Mouse (Mus musculus) macrophage (primary cell): ENCODE results near the gene Timp1. TPM values are rescaled to one million over a fixed set of nuclear protein-coding genes. Genes with fewer than 3 reads are reported as not detected.
A peak's percentile ranks its signal among the peaks of the same experiment; 100 is the strongest.

Experiments used
- H3K27ac ChIP-seq: fragments of 350-480 bp; formaldehyde crosslinking; 2 replicates; pipeline ENCODE4 v1.9.0; 2021
- H3K36me3 ChIP-seq: fragments of 350-480 bp; formaldehyde crosslinking; 2 replicates; pipeline ENCODE4 v1.9.0; 2021; ENCODE audit errors: inconsistent target
- H3K4me3 ChIP-seq: fragments of 350-480 bp; formaldehyde crosslinking; 2 replicates; pipeline ENCODE4 v1.9.0; 2021; ENCODE audit errors: inconsistent target
- H3K79me2 ChIP-seq: fragments of 350-480 bp; formaldehyde crosslinking; 2 replicates; pipeline ENCODE4 v1.9.0; 2021; ENCODE audit errors: inconsistent target
- WGBS: methylation state at CpG from one replicate; pipeline ENCODE4 v1.1.7; 2026; ENCODE audit warnings: inconsistent platforms; ENCODE audit not compliant: missing documents; 5-methylcytosine and 5-hydroxymethylcytosine counted together
- polyA plus RNA-seq: library from polyadenylated mRNA; stranded (reverse); fragments of 250-400 nt; gene quantifications from 3 replicates; pipeline ENCODE4 v1.2.4, GENCODE M21; 2018; ENCODE audit warnings: inconsistent platforms

Gene Timp1
- polyA plus RNA-seq, 1 experiment from 2014 or later, result 1.1 TPM

GRCm38 (mm10) chrX:20910074-20910473, 40.1 kb downstream of the Timp1 start:
- Histone ChIP-seq H3K36me3 (no peaks in the 10 kb centered on the region), H3K4me3 (no peak overlapping the region), H3K27ac (no peak overlapping the region), H3K79me2 (no peaks in the 10 kb centered on the region)
- WGBS, result 58% methylated on average over 2 of the region's 3 CpGs

GRCm38 (mm10) chrX:20913726-20914125, 43.8 kb downstream of the Timp1 start:
- Histone ChIP-seq H3K79me2 (no peaks in the 10 kb centered on the region), H3K4me3 (no peak overlapping the region), H3K27ac (no peak overlapping the region), H3K36me3 (no peaks in the 10 kb centered on the region)
- WGBS, result 78% methylated on average over 4 of the region's 6 CpGs

GRCm38 (mm10) chrX:20915075-20915474, 45.1 kb downstream of the Timp1 start:
- Histone ChIP-seq H3K36me3 (no peaks in the 10 kb centered on the region), H3K79me2 (no peaks in the 10 kb centered on the region), H3K27ac (no peak overlapping the region), H3K4me3 (no peak overlapping the region)

GRCm38 (mm10) chrX:20920249-20920843, 50.4 kb downstream of the Timp1 start:
- 18% methylated on average over 34 of the region's 49 CpGs for WGBS
- Histone ChIP-seq H3K79me2 (no peaks in the 10 kb centered on the region), H3K4me3 (no peak overlapping the region), H3K36me3 (0 out of 2 replicates have a peak, but pooled peaks cover 1% of the 10 kb centered on the region), H3K27ac (no peak overlapping the region)

GRCm38 (mm10) chrX:20920844-20921364, 50.9 kb downstream of the Timp1 start, which contains the start of gene Syn1:
Gene Syn1 (minus strand): TSS chrX:20921004.
- Histone ChIP-seq H3K27ac (no peak within 1 kb of the TSS), H3K4me3 (no peak within 1 kb of the TSS), H3K36me3 (0 out of 2 replicates have a peak, but pooled peaks cover 4% of the 10 kb centered on the region), H3K79me2 (no peaks in the 10 kb centered on the region)
- 27% methylated on average over 36 of the region's 44 CpGs for WGBS

GRCm38 (mm10) chrX:20921366-20921765, 51.4 kb downstream of the Timp1 start:
- Histone ChIP-seq H3K27ac (no peak overlapping the region), H3K36me3 (0 out of 2 replicates have a peak, but pooled peaks cover 4% of the 10 kb centered on the region), H3K4me3 (no peak overlapping the region), H3K79me2 (no peaks in the 10 kb centered on the region)
- 60% methylated on average over 4 of the region's 5 CpGs for WGBS

- Histone ChIP-seq H3K4me3 (no peak overlapping the region), H3K36me3 (peaks cover 10% of the 10 kb centered on the region), H3K27ac (peak overlapping the region; percentile 51), H3K79me2 (peaks cover 5% of the 10 kb centered on the region)
- 43% methylated on average over 1 of the region's 1 CpGs for WGBS
Observed at GRCm38 (mm10) chrX:20923506-20923905, 53.5 kb downstream of the Timp1 start.

Other genes with a start within 250 kb of the Timp1 start
- 132 to 239 TPM (median 169 TPM) in 3 replicates for gene Uba1, start 211.8 kb upstream of the Timp1 start, polyA plus RNA-seq
- 25.7 to 45.0 TPM (median 39.9 TPM) in 3 replicates for gene Cdk16, start 182.2 kb upstream of the Timp1 start, polyA plus RNA-seq
- gene Usp11, start 166.3 kb upstream of the Timp1 start, polyA plus RNA-seq, result 2.1 to 5.9 TPM (median 4.1 TPM) in 3 replicates
- 53.5 to 60.0 TPM (median 55.5 TPM) in 3 replicates for gene Araf, start 72.4 kb upstream of the Timp1 start, polyA plus RNA-seq
- 6.8 to 30.6 TPM (median 13.5 TPM) in 3 replicates for gene Syn1, start 50.8 kb downstream of the Timp1 start, polyA plus RNA-seq
- gene Cfp, start 61.4 kb downstream of the Timp1 start, polyA plus RNA-seq, result 647 to 949 TPM (median 687 TPM) in 3 replicates
- gene Elk1, start 80.4 kb downstream of the Timp1 start, polyA plus RNA-seq, result 12.2 to 13.0 TPM (median 12.2 TPM) in 3 replicates
- 17.1 to 20.2 TPM (median 18.6 TPM) in 3 replicates for gene Uxt, start 91.9 kb downstream of the Timp1 start, polyA plus RNA-seq
- gene Zfp182, start 192.2 kb downstream of the Timp1 start, polyA plus RNA-seq, result 4.2 to 11.0 TPM (median 7.6 TPM) in 3 replicates
- not detected in 3 replicates for gene Spaca5, start 198.2 kb downstream of the Timp1 start, polyA plus RNA-seq
- 0.26 to 0.60 TPM (median 0.53 TPM) in 3 replicates for gene Zfp300, start 219.4 kb downstream of the Timp1 start, polyA plus RNA-seq
- not detected in 3 replicates for gene Ssxa1, start 245.7 kb downstream of the Timp1 start, polyA plus RNA-seq